Mouse (Mus musculus): ENCODE data around the gene Serac1.

- TF ChIP-seq CTCF (IDR thresholded peaks at IDR 0.05; ENCODE audit: low read depth, low read length) (no peak), POLR2A (IDR thresholded peaks at IDR 0.05; ENCODE audit: borderline replicate concordance, low read depth, low read length) (no peak)
Measured at GRCm38 (mm10) chr17:6123776-6124175, 44.2 kb upstream of the Serac1 start.
